Mouse (Mus musculus): ENCODE measurements around the gene Pde4dip. TPM values are rescaled to one million over a fixed set of nuclear protein-coding genes. Genes with fewer than 3 reads are reported as not detected.

Pde4dip gene
- total RNA-seq, 1 experiment from 2014 or later = 23.6 TPM

DNA sequence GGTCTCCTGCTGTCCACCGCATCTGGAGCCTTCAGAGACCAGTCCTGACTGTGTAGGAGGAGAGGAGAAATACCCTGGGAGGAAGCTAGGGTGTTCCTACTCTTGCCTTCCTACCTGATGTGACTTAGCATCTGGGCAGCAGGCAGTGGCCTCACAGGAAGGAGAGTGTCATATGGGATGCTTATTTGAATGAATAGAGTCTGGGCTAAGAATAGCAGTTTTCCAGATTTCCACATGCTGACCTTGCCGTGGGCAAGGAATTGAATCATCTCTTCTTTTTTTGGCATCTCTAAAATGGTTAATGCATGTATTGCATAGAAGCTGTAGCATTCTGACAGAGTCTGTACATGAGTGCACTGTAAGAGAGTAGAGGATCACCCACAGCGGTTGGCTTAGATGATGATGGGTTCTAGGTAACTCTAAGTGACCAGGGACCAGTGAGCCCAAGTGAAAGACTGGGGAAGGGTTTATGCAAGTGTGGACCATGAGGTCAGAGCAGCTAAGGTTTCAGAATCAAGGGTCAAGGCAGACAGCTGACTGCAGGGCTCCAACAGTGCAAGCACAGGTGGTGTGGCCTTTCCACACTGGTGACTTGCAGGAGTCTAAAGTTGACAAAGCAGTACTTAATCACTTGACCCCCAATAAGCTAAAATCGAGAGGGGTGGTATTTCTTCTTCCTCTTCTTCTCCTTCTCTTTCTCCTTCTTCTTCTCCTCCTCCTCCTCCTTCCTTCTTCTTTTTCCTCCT is 202.0 kb downstream of the Pde4dip start:
- DNase-seq = no peak

GRCm38 (mm10) chr3:97683560-97684195 is 204.8 kb downstream of the Pde4dip start:
- no peak for DNase-seq

- no peak for DNase-seq
Observed at GRCm38 (mm10) chr3:97682576-97682975, 205.9 kb downstream of the Pde4dip start.

DNA sequence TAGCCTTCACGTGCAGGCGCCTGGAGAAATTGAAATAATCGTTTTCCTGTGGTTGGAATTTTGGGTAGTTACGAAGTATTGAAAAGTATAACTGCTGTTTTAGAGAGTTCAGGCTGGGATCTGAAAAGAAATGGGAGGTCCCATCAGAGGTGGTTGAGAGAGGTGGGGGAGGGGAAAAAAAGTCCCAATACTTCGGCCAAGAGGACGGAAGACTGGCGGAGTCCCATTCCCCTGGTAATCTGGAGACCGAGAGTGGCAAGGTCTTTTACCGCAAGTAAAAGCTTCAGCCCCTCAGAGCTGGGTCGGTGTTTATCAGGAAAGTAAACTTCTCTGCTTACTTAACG is 206.4 kb downstream of the Pde4dip start:
- DNase-seq = no peak

DNA sequence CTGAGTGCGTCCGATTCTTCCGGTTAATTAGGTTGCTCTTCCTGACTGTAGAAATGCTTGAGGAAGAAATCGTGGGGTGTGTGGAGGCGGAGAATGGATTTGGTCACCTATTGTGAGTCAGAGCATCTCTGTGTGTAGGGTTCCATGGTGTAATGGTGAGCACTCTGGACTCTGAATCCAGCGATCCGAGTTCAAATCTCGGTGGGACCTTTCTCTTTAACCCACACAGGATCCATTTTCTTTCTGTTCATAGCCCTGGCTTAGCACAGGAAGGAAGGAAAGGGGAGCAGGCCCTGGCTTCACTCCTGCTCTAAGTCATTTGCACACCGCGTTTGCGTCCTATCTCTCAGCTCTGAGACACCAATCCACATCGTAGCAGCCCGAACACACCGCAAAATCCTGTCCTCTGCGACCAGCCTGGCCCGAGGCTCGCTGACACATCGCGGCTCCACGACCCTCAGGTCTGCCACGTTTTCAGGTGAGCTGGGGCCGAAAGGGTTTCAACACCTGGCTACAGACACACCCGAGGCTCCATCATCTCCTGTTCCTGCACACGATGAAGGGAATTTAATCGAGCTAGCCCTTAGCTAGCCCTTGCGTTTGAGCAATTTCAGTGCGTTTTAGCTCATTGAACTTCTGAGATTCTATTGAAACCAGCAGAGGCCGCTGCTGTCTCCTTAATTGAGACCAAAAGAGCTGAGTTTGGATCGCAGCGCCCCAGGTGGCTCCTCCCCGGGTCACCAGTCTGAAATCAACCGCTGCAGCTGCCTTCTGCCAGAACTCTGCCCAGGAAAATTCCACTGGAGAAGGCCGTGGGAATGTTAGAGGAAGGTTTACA is 207.0 kb downstream of the Pde4dip start:
- DNase-seq = peak; percentile 71

GRCm38 (mm10) chr3:97680631-97681320 is 207.7 kb downstream of the Pde4dip start:
- DNase-seq = peak; percentile 83

DNA sequence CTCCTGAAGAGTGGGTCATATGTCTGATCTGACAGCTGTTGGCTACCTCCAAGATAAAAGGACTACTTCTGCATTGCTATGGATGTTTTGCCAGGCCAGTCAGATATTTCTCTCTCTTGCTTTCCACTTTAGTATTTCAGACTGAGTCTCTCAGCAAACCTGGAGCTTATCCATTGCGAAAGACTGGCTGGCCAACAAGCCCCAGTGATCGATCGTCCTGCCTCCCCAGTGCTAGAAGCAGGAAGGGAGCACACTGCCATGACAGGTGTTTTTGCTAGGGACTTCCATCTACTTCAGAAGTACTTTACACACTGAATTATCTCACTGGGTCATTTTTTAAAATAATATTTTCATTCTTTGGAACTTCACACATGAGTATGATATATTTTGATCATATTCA is 210.1 kb downstream of the Pde4dip start:
- no peak for DNase-seq

DNA sequence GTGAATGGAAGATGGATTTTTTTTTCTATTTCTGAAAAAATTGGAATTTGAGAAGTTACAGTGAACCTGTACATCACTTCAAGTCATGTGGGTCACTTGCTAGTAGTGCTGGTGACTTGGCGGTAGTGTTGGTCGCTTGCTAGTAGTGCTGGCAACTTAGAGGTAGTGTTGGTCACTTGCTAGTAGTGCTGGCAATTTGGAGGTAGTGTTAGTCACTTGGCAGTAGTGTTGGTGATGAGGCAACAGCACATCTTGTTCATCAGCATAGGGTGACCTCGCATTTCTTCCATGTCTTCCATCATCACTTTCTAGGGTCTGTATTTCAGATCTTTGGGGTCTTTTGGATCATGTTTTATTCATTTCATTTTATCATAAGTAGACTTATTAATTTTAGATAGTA is 212.4 kb downstream of the Pde4dip start:
- DNase-seq = no peak

- no peak for DNase-seq
Observed at GRCm38 (mm10) chr3:97674644-97675110, 213.8 kb downstream of the Pde4dip start, which contains the start of gene Gm17651. TSS of gene Gm17651 (minus strand) at chr3:97674694.

- no peak for DNase-seq
Observed at GRCm38 (mm10) chr3:97667093-97667675, 221.3 kb downstream of the Pde4dip start.

DNA sequence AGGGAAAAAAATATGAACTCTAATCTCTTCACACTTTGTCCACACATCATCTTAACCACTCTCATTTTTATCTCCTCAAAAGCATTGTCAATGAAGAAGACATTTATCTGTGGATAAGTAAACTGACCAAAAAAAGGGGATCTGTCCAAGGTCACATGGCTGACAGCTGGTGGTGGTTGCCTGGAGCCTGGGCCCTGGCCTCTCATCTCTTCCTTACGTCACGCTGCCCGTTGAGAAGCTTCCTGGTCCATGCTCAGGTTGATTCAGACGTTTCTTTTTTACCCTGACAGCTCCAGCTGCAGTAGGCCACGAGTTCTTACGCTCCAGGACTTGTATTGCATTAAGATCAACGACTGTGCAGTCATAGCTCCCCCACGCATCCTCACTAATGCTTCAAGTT is 222.4 kb downstream of the Pde4dip start:
- DNase-seq = no peak

- no peak for DNase-seq
Observed at GRCm38 (mm10) chr3:97665525-97665924, 223.0 kb downstream of the Pde4dip start.

GRCm38 (mm10) chr3:97661206-97661605 is 227.3 kb downstream of the Pde4dip start:
- no peak for DNase-seq

- no peak for DNase-seq
Observed at GRCm38 (mm10) chr3:97659746-97660145, 228.8 kb downstream of the Pde4dip start.

DNA sequence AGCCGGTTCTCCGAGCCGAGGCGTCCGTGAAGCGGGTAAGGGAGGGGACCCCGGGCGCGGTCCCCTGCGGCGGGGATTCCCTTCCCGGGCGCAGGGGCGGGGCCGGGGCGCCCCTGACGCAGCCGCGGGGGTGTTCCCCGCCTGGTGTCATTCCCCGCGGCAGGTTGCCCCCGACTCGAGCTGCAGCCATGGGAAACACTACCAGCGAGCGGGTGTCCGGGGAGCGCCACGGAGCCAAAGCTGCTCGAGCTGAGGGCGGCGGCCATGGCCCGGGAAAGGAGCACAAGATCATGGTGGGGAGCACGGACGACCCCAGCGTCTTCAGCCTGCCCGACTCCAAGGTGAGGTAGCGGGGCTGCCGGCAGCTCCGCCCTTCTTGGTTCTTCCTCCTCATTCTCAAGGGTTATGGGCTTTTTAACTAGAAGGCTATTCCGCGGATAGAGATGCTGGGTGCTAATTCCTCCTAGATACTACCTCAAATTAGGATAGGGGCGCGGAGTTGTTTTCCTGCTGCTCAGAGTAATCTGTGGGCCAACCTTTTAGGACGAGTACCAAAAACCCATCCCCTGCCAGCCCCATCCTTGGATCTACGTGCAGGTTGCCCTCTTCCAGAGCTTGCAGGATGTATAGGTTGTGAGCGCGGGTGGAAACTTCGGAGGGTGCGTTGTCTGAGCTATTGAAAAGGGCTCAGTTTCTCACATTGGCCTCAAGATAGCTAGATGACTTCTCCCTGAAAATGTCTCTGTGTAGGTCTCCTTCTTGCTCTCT is 229.9 kb downstream of the Pde4dip start:
- DNase-seq = peak; percentile 71

GRCm38 (mm10) chr3:97657655-97658411 is 230.7 kb downstream of the Pde4dip start, which contains the start of gene Prkab2:
TSS of gene Prkab2 (plus strand) at chr3:97658193.
- DNase-seq = peak; percentile 100

DNA sequence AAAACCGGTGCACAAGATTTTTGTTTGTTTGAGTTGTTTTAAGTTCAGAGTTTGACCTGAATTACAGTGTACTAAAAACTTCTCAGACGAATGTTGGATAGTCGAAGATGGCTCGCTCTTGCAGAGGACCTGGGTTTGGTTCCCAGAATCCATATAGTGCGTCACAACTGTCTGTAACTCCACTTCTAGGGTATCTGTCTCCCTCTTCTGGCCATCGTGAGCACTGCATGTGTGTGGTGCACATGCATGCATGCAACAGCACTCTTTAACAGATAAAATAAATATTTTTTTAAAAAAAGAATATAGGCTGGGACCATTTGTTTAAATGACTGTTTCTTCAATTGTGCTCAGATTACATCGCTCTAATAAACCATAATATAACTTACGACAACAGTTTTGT is 233.6 kb downstream of the Pde4dip start:
- peak; percentile 14 for DNase-seq

DNA sequence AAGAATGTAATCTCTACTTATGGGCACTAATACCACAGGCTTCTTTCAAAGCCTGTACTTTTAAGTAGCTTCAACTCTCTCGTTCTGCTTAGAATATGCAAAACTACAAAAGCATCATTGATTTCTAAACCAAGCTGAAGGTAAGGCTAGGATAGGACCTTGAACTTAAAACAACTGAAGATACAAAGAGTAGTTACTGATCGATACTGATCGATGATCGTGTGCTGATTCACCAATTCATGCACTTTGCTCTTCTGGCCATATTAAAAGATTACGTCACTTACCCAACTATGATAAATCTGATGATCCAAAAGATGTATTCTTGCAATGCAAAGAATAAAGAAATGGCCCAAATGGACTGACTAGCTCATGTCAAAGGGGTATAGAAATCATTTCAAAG is 234.7 kb downstream of the Pde4dip start:
- no peak for DNase-seq

DNA sequence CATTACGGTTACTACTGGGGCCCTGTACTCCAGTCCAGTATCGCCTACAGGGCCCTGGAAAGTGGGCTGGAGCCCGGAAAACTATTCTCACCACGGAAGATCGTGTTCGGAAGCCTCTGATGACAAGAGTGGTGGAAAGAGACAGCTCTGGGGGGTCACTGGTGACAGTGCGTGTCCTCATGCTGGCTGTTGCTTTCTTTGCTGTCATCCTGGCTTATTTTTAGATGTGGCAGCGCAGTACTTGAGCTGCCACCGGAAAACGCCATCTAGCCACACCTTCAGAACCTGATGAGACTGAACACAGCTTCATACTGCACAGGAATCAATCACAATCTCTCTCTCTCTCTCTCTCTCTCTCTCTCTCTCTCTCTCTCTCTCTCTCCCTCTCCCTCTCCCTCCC is 236.9 kb downstream of the Pde4dip start:
- no peak for DNase-seq

DNA sequence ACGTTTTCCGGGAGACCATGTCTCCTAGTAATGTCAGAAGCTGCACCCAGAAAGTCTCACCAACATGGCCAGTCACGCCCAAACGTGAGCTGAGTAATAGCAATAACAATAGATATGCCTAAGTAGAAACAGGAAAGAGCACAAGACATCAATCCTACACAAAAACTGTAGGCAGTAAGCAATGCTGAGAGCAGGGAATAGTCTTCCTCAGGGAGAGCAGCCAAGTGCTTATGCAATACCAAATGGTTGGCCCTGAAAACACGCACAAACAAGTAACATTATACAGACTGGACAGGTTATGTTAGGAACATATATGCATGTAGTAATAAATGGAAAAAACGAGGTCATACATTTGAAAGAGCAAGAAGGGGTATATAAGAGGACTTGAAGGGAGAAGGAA is 239.0 kb downstream of the Pde4dip start:
- no peak for DNase-seq
